Mouse (Mus musculus) liver, adult 2 months (tissue): ENCODE results near the gene Fancg.

Experiments
- CTCF ChIP-seq: fragments of 200-500 bp; IDR thresholded peaks from 2 replicates; pipeline ENCODE4 v1.5.1; 2011; ENCODE audit warnings: low read depth, low read length, control low read depth
- POLR2A ChIP-seq: fragments of 200-500 bp; IDR thresholded peaks from 2 replicates; pipeline ENCODE4 v1.6.1; 2011; ENCODE audit warnings: low read length, control low read depth; ENCODE audit not compliant: insufficient read depth; ENCODE audit errors: extremely low read depth

DNA sequence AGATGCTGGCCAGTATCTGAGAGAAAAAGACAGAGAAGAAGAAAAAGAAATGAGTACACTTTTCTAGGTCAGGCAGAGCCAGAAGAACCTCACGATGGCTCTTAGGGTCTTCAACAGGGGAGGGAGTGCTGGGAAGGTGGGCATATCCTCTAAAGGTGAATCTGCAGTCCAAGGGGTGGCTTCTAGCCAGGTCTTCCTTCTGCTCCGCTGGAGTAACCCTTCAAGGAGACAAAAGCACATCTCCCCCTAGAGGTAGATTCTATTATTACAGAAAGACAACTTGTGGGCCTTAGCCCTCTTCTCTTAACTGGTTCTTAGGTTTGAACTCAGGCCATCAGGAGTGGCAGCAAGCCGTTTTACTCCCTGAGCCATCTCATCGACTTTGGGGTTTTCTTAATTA, 42.3 kb upstream of the Fancg start:
- TF ChIP-seq CTCF (peak; percentile 32; the same call in 1 of the 2 replicates), POLR2A (no peak)
